ENCODE assay signal across 8 mouse cellular contexts in the genomic region with DNA sequence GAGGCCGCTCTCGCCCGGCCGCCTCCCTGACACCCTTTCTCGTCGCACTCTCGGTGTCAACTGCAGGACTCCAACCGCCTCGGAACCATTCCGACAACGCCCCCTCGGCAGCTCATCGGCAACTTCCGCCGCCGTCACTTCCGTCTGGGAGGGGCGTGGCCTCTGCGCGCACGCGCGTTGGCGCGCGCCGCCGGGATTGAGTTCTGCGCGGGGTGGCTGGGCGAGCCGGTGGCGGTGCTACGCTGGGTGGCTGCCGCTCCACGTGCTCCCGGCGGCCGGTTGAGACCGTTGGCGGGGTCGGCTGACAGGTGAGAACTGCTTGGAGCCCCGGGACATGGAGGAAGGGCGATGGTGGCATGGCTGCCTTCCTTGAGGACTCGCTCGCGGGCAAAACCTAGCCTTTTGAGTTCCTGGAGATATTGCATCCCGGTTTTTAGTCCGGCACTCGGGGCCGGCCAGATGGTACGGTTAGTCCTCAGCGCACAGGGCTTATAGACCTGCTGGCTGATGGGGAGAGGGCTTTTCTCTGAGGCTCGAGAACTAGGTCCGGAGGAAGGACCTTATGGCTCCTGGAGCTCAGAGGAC. TPM values are rescaled to one million over a fixed set of nuclear protein-coding genes. Genes with fewer than 3 reads are reported as not detected.
A peak's percentile ranks its signal among the peaks of the same experiment; 100 is the strongest.
DNase-seq lines count a peak whose midpoint lies in the region; ATAC-seq and TF ChIP-seq lines count a peak whose summit lies in the region.

Gene Zbtb49 (minus strand): TSS at position 130 of the 585 bp plus-strand sequence.
Gene Lyar (plus strand): TSS at position 143 of the 585 bp plus-strand sequence.

- H3K36me3 ChIP-seq in embryonic facial prominence, embryonic 13.5 days = peaks cover 31% of the 10 kb centered on the region
- no peaks in the 10 kb centered on the region for H3K36me3 ChIP-seq in heart, adult 2 months (ENCODE audit: control insufficient read depth, insufficient read depth, low read length)
- peaks cover 32% of the 10 kb centered on the region for H3K36me3 ChIP-seq in limb, embryonic 13.5 days
- peaks cover 9% of the 10 kb centered on the region for H3K36me3 ChIP-seq in midbrain, embryonic 16.5 days (ENCODE audit: control insufficient read depth, insufficient read depth, low read length)

- DNase-seq in 3134 (ENCODE audit: extremely low read depth, insufficient read length, low spot score) = peak; percentile 90
- DNase-seq in adrenal gland, postnatal 36 days = peak; percentile 95 to 96
- peak; percentile 95 to 99 for DNase-seq in heart, adult 2 months
- DNase-seq in kidney, adult 8-10 months = peak; percentile 89 to 92
- peak; percentile 95 to 96 for DNase-seq in spleen, postnatal 10 days (ENCODE audit: low spot score in 2 of 2)

- TF ChIP-seq EP300 in heart, adult 2 months (IDR thresholded peaks at IDR 0.05; ENCODE audit: insufficient read depth, low read depth, low read length) = 0 out of 2 replicates have a peak, but pooled peaks have one; percentile 21

- no peak for TF ChIP-seq CTCF in heart, adult 2 months (IDR thresholded peaks at IDR 0.05)

- WGBS in embryonic facial prominence, embryonic 13.5 days = under 1% methylated on average over 55 of the region's 55 CpGs
- WGBS in heart, adult 2 months = under 1% methylated on average over 55 of the region's 55 CpGs
- WGBS in limb, embryonic 13.5 days = under 1% methylated on average over 55 of the region's 55 CpGs
- WGBS in midbrain, embryonic 16.5 days = 0% methylated on average over 55 of the region's 55 CpGs

- H3K27ac ChIP-seq in embryonic facial prominence, embryonic 13.5 days = peak within 1 kb of the TSS; percentile 71
- H3K27ac ChIP-seq in heart, adult 2 months = peak within 1 kb of the TSS; percentile 83
- peak within 1 kb of the TSS; percentile 33 for H3K27ac ChIP-seq in limb, embryonic 13.5 days
- peak within 1 kb of the TSS; percentile 86 for H3K27ac ChIP-seq in midbrain, embryonic 16.5 days (ENCODE audit: low read length)

- TF ChIP-seq POLR2A in heart, adult 2 months (IDR thresholded peaks at IDR 0.05; ENCODE audit: insufficient read depth, low read depth, low read length) = peak; percentile 75

- H3K4me3 ChIP-seq in embryonic facial prominence, embryonic 13.5 days = peak within 1 kb of the TSS; percentile 89
- peak within 1 kb of the TSS; percentile 78 for H3K4me3 ChIP-seq in heart, adult 2 months
- peak within 1 kb of the TSS; percentile 92 for H3K4me3 ChIP-seq in limb, embryonic 13.5 days
- peak within 1 kb of the TSS; percentile 94 for H3K4me3 ChIP-seq in midbrain, embryonic 16.5 days (ENCODE audit: low read depth, low read length)

- H3K79me2 ChIP-seq in heart, adult 2 months (replicated peaks; ENCODE audit: control insufficient read depth, insufficient read depth, low read length) = 0 out of 2 replicates have a peak, but pooled peaks cover 1% of the 10 kb centered on the region

- H3K27me3 ChIP-seq in embryonic facial prominence, embryonic 13.5 days = no peaks in the 10 kb centered on the region
- H3K27me3 ChIP-seq in heart, adult 2 months (ENCODE audit: control insufficient read depth, insufficient read depth, low read length) = no peaks in the 10 kb centered on the region
- no peaks in the 10 kb centered on the region for H3K27me3 ChIP-seq in limb, embryonic 13.5 days
- H3K27me3 ChIP-seq in midbrain, embryonic 16.5 days (ENCODE audit: control insufficient read depth, insufficient read depth, low read depth, low read length) = no peaks in the 10 kb centered on the region

- H3K4me1 ChIP-seq in embryonic facial prominence, embryonic 13.5 days = peaks cover 27% of the 10 kb centered on the region
- peaks cover 4% of the 10 kb centered on the region for H3K4me1 ChIP-seq in heart, adult 2 months (ENCODE audit: control insufficient read depth, insufficient read depth, low read length)
- peaks cover 21% of the 10 kb centered on the region for H3K4me1 ChIP-seq in limb, embryonic 13.5 days
- H3K4me1 ChIP-seq in midbrain, embryonic 16.5 days (ENCODE audit: control insufficient read depth, insufficient read depth, low read length) = peaks cover 22% of the 10 kb centered on the region

- peak; percentile 78 for ATAC-seq in embryonic facial prominence, embryonic 13.5 days (ENCODE audit: insufficient number of reproducible peaks, insufficient read depth, low FRiP score, low TSS enrichment, low read depth)
- peak; percentile 93 for ATAC-seq in limb, embryonic 13.5 days (ENCODE audit: low FRiP score, low read depth)
- ATAC-seq in midbrain, embryonic 16.5 days = peak; percentile 93

- intact Hi-C loops in heart, adult 2 months (cut with DNase I) = loop anchor here (1.0 kb wide), 1 partner anchor 40 kb away; the partner anchor contains the start of gene Tmem128

- no peaks in the 10 kb centered on the region for H3K9me3 ChIP-seq in embryonic facial prominence, embryonic 13.5 days
- no peaks in the 10 kb centered on the region for H3K9me3 ChIP-seq in limb, embryonic 13.5 days
- no peaks in the 10 kb centered on the region for H3K9me3 ChIP-seq in midbrain, embryonic 16.5 days (replicated peaks; ENCODE audit: control insufficient read depth, low read length, poor library complexity, severe bottlenecking)

- peak within 1 kb of the TSS; percentile 90 for H3K9ac ChIP-seq in embryonic facial prominence, embryonic 13.5 days
- H3K9ac ChIP-seq in heart, adult 2 months (ENCODE audit: low read depth, low read length) = peak within 1 kb of the TSS; percentile 95
- peak within 1 kb of the TSS; percentile 82 for H3K9ac ChIP-seq in limb, embryonic 13.5 days
- peak within 1 kb of the TSS; percentile 83 for H3K9ac ChIP-seq in midbrain, embryonic 16.5 days (ENCODE audit: low read depth, low read length)

- H3K4me2 ChIP-seq in embryonic facial prominence, embryonic 13.5 days = peak within 1 kb of the TSS; percentile 87
- H3K4me2 ChIP-seq in limb, embryonic 13.5 days (replicated peaks) = peak within 1 kb of the TSS; percentile 92
- peak within 1 kb of the TSS; percentile 90 for H3K4me2 ChIP-seq in midbrain, embryonic 16.5 days (ENCODE audit: low read length)

RNA-seq across cellular contexts. Expression of gene Zbtb49, which starts in this region (rescaled TPM):
- 10 to 100 TPM in 1 of 2 experiments, 1 to 10 TPM in 1; 9.6 to 11.3 TPM for total RNA-seq in adrenal gland, postnatal 36 days (2021)
- polyA plus RNA-seq in embryonic facial prominence, embryonic 13.5 days (2015; fragmentation: Nextera tagmentation; extraction: Ambion mirVana) = 16.3 and 16.9 TPM in 2 replicates
- total RNA-seq in heart, adult 2 months (2021) = 1 to 10 TPM; 3.7 to 4.1 TPM
- polyA plus RNA-seq in heart, adult 2 months (2012; rRNA removed) = 4.3 and 5.2 TPM in 2 replicates
- 18.4 and 18.7 TPM in 2 replicates for polyA plus RNA-seq in limb, embryonic 13.5 days (2015; fragmentation: Nextera tagmentation; extraction: Ambion mirVana)
- polyA plus RNA-seq in midbrain, embryonic 16.5 days (2015; fragmentation: Nextera tagmentation; extraction: Ambion mirVana) = 19.8 and 21.7 TPM in 2 replicates

RNA-seq across cellular contexts. Expression of gene Lyar, which starts in this region (rescaled TPM):
- total RNA-seq in adrenal gland, postnatal 36 days (2021) = 10 to 100 TPM; 20.1 to 23.6 TPM
- polyA plus RNA-seq in embryonic facial prominence, embryonic 13.5 days (2015; fragmentation: Nextera tagmentation; extraction: Ambion mirVana) = 103 and 133 TPM in 2 replicates
- 10 to 100 TPM; 16.8 to 20.5 TPM for total RNA-seq in heart, adult 2 months (2021)
- 5.4 and 7.4 TPM in 2 replicates for polyA plus RNA-seq in heart, adult 2 months (2012; rRNA removed)
- 115 and 118 TPM in 2 replicates for polyA plus RNA-seq in limb, embryonic 13.5 days (2015; fragmentation: Nextera tagmentation; extraction: Ambion mirVana)
- 35.4 and 41.9 TPM in 2 replicates for polyA plus RNA-seq in midbrain, embryonic 16.5 days (2015; fragmentation: Nextera tagmentation; extraction: Ambion mirVana)

Comparison
In these comparisons a context has a peak if more than half of its experiments do, and no peak if none do; other contexts are left out.
1. Peak in every context shown above with its lines: DNase-seq, ATAC-seq, H3K4me3 ChIP-seq and H3K27ac ChIP-seq.
2. H3K27ac ChIP-seq: peak in every context shown above with its lines; median percentile 86 in midbrain, embryonic 16.5 days; 83 in heart, adult 2 months; 71 in embryonic facial prominence, embryonic 13.5 days; 33 in limb, embryonic 13.5 days.